In genomic region chr19:56300835-56301234, GRCm38 (mm10) we compare ENCODE assay signal across 12 mouse cellular contexts. TPM values are rescaled to one million over a fixed set of nuclear protein-coding genes. Genes with fewer than 3 reads are reported as not detected.
A peak's percentile ranks its signal among the peaks of the same experiment; 100 is the strongest.
DNase-seq lines count a peak whose midpoint lies in the region; ATAC-seq lines count a peak whose summit lies in the region.
"Had no signal": no experiment of that assay in that cellular context is flagged by ENCODE, and none has a peak within 500 bp of the region (broad histone marks: within the 10 kb centered on the region; RNA-seq: fewer than 3 reads in every experiment).

No protein-coding gene starts in this region.

- ATAC-seq in cerebellum, adult (ENCODE audit: insufficient number of reproducible peaks, low FRiP score, low TSS enrichment) = no peak

- intact Hi-C loops in heart, postnatal 36 days (cut with DNase I) = no loop called here

- DNase-seq in cerebellum, adult 11-12 months = peak; percentile 6
- DNase-seq in layer of hippocampus, adult 18-20 months (ENCODE audit: low spot score in 2 of 2) = peak; percentile 4 to 10
- DNase-seq in layer of hippocampus, postnatal 36 days = no peak
- DNase-seq in brain, adult 2 months (ENCODE audit: low read depth, low spot score) = peak; percentile 75
- peak; percentile 25 to 43 for DNase-seq in heart, postnatal 36 days
- DNase-seq in retina, postnatal 1 day = no peak
- DNase-seq in ovary, adult 18-20 months (ENCODE audit: low spot score) = no peak

RNA-seq across cellular contexts. Expression of gene Habp2, which starts 13.9 kb away (rescaled TPM):
- not detected for total RNA-seq in layer of hippocampus, adult 18-20 months (2021)
- total RNA-seq in layer of hippocampus, postnatal 36 days (2021) = not detected
- total RNA-seq in heart, postnatal 36 days (2021) = not detected
- total RNA-seq: common myeloid progenitor, adult 5-6 weeks; hematopoietic stem cell, adult 5-6 weeks; layer of hippocampus, adult 2 months; neutrophil, adult 5-6 weeks had no signal

Comparison
In these comparisons a context has a peak if more than half of its experiments do, and no peak if none do; other contexts are left out.
1. DNase-seq: peak in cerebellum, adult 11-12 months (single experiment), layer of hippocampus, adult 18-20 months (2 of 2), brain, adult 2 months (single experiment) and heart, postnatal 36 days (2 of 2); none in layer of hippocampus, postnatal 36 days (0 of 2), retina, postnatal 1 day (single experiment) and ovary, adult 18-20 months (single experiment).